Mouse (Mus musculus) midbrain, embryonic 15.5 days (tissue): ENCODE data around the gene Litaf. TPM values are rescaled to one million over a fixed set of nuclear protein-coding genes. Genes with fewer than 3 reads are reported as not detected.

Experiments used
- ATAC-seq: fragments of 200-750 bp; cut with Nextera tagmentation; replicated peaks from 2 replicates; pipeline ENCODE4 v1.8.0; 2017; ENCODE audit warnings: moderate TSS enrichment
- H3K27ac ChIP-seq: fragments of 300-500 bp; sonication (generic); 2 replicates; pipeline ENCODE4 v1.5.1; 2015; ENCODE audit warnings: mild to moderate bottlenecking, inconsistent platforms
- H3K27me3 ChIP-seq: fragments of 300-500 bp; sonication (generic); replicated peaks from 2 replicates; pipeline ENCODE4 v1.6.1; 2015; ENCODE audit warnings: inconsistent platforms
- H3K36me3 ChIP-seq: fragments of 300-500 bp; sonication (generic); replicated peaks from 2 replicates; pipeline ENCODE4 v1.6.1; 2015; ENCODE audit warnings: inconsistent platforms
- H3K4me1 ChIP-seq: fragments of 300-500 bp; sonication (generic); 2 replicates; pipeline ENCODE4 v1.6.1; 2015; ENCODE audit warnings: inconsistent platforms
- H3K4me2 ChIP-seq: fragments of 300-500 bp; sonication (generic); 2 replicates; pipeline ENCODE4 v1.6.1; 2015; ENCODE audit warnings: inconsistent platforms, mild to moderate bottlenecking, moderate library complexity
- H3K4me3 ChIP-seq: fragments of 300-500 bp; sonication (generic); 2 replicates; pipeline ENCODE4 v1.5.1; 2015; ENCODE audit warnings: mild to moderate bottlenecking, inconsistent platforms
- H3K9ac ChIP-seq: fragments of 300-500 bp; sonication (generic); 2 replicates; pipeline ENCODE4 v1.6.1; 2015; ENCODE audit warnings: mild to moderate bottlenecking, inconsistent platforms
- H3K9me3 ChIP-seq: fragments of 300-500 bp; sonication (generic); 2 replicates; pipeline ENCODE4 v1.6.1; 2016; ENCODE audit warnings: inconsistent platforms
- WGBS: fragments of 180-500 bp; shearing (Covaris S2); methylation state at CpG from one replicate; pipeline ENCODE4 v1.1.7; 2015; ENCODE audit warnings: mixed read lengths; 5-methylcytosine and 5-hydroxymethylcytosine counted together
- polyA plus RNA-seq: library from polyadenylated mRNA; unstranded; fragments of >200 nt; fragmentation: Nextera tagmentation; extraction: Ambion mirVana; gene quantifications from 2 replicates; pipeline ENCODE4 v1.2.1, GENCODE M21; 2015

The Litaf gene
- polyA plus RNA-seq, 1 experiment from 2014 or later, result 28.8 TPM

GRCm38 (mm10) chr16:11064341-11064740 is 1.6 kb downstream of the Litaf start:
- Histone ChIP-seq H3K27ac (no peak overlapping the region), H3K27me3 (no peaks in the 10 kb centered on the region), H3K4me2 (no peak overlapping the region), H3K4me3 (no peak overlapping the region), H3K9ac (no peak overlapping the region), H3K9me3 (no peaks in the 10 kb centered on the region), H3K36me3 (no peaks in the 10 kb centered on the region), H3K4me1 (peaks cover 50% of the 10 kb centered on the region)
- ATAC-seq, result no peak
- 94% methylated on average over 4 of the region's 4 CpGs for WGBS

- Histone ChIP-seq H3K9me3 (no peaks in the 10 kb centered on the region), H3K27ac (peak overlapping the region; percentile 51), H3K4me1 (peaks cover 37% of the 10 kb centered on the region), H3K4me3 (no peak overlapping the region), H3K36me3 (no peaks in the 10 kb centered on the region), H3K27me3 (no peaks in the 10 kb centered on the region), H3K4me2 (no peak overlapping the region), H3K9ac (no peak overlapping the region)
- ATAC-seq, result no peak
- 11% methylated on average over 13 of the region's 13 CpGs for WGBS
These were observed 2.9 kb downstream of the Litaf start for GRCm38 (mm10) chr16:11062794-11063721.

GRCm38 (mm10) chr16:11060645-11061044 is 5.3 kb downstream of the Litaf start, which contains the start of gene Snn:
Gene Snn, plus strand, starts transcription at chr16:11060945.
- ATAC-seq, result no peak
- H3K36me3 ChIP-seq, result no peaks in the 10 kb centered on the region
- H3K9ac ChIP-seq, result no peak within 1 kb of the TSS
- no peak within 1 kb of the TSS for H3K27ac ChIP-seq
- H3K4me3 ChIP-seq, result no peak within 1 kb of the TSS
- no peaks in the 10 kb centered on the region for H3K9me3 ChIP-seq
- no peaks in the 10 kb centered on the region for H3K27me3 ChIP-seq
- H3K4me1 ChIP-seq, result peaks cover 28% of the 10 kb centered on the region
- WGBS, result 86% methylated on average over 4 of the region's 4 CpGs
- H3K4me2 ChIP-seq, result no peak within 1 kb of the TSS

GRCm38 (mm10) chr16:11055916-11056315 is 10.0 kb downstream of the Litaf start:
- no peaks in the 10 kb centered on the region for H3K36me3 ChIP-seq
- H3K9ac ChIP-seq, result no peak overlapping the region
- no peak for ATAC-seq
- no peak overlapping the region for H3K4me3 ChIP-seq
- WGBS, result 73% methylated on average over 5 of the region's 5 CpGs
- no peak overlapping the region for H3K4me2 ChIP-seq
- no peaks in the 10 kb centered on the region for H3K27me3 ChIP-seq
- H3K4me1 ChIP-seq, result no peaks in the 10 kb centered on the region
- H3K9me3 ChIP-seq, result no peaks in the 10 kb centered on the region
- no peak overlapping the region for H3K27ac ChIP-seq

- Histone ChIP-seq H3K36me3 (no peaks in the 10 kb centered on the region), H3K27ac (no peak overlapping the region), H3K9me3 (no peaks in the 10 kb centered on the region), H3K4me1 (no peaks in the 10 kb centered on the region), H3K9ac (no peak overlapping the region), H3K4me2 (no peak overlapping the region), H3K4me3 (no peak overlapping the region), H3K27me3 (no peaks in the 10 kb centered on the region)
- WGBS, result 86% methylated on average over 6 of the region's 6 CpGs
- no peak for ATAC-seq
These were observed 11.1 kb downstream of the Litaf start for GRCm38 (mm10) chr16:11054871-11055270.

GRCm38 (mm10) chr16:11054409-11054808 is 11.5 kb downstream of the Litaf start:
- Histone ChIP-seq H3K9ac (no peak overlapping the region), H3K4me3 (no peak overlapping the region), H3K4me1 (no peaks in the 10 kb centered on the region), H3K27ac (no peak overlapping the region), H3K4me2 (no peak overlapping the region), H3K27me3 (no peaks in the 10 kb centered on the region), H3K9me3 (no peaks in the 10 kb centered on the region), H3K36me3 (no peaks in the 10 kb centered on the region)
- no peak for ATAC-seq
- 68% methylated on average over 6 of the region's 6 CpGs for WGBS

- Histone ChIP-seq H3K27ac (no peak overlapping the region), H3K4me2 (no peak overlapping the region), H3K36me3 (no peaks in the 10 kb centered on the region), H3K9me3 (no peaks in the 10 kb centered on the region), H3K9ac (no peak overlapping the region), H3K27me3 (no peaks in the 10 kb centered on the region), H3K4me1 (no peaks in the 10 kb centered on the region), H3K4me3 (no peak overlapping the region)
- ATAC-seq, result no peak
- WGBS, result 93% methylated on average over 11 of the region's 11 CpGs
These were observed 14.8 kb downstream of the Litaf start for GRCm38 (mm10) chr16:11051134-11051533.

GRCm38 (mm10) chr16:11050226-11050625 is 15.7 kb downstream of the Litaf start:
- Histone ChIP-seq H3K4me2 (no peak overlapping the region), H3K4me3 (no peak overlapping the region), H3K36me3 (no peaks in the 10 kb centered on the region), H3K9me3 (no peaks in the 10 kb centered on the region), H3K9ac (no peak overlapping the region), H3K4me1 (no peaks in the 10 kb centered on the region), H3K27me3 (no peaks in the 10 kb centered on the region), H3K27ac (no peak overlapping the region)
- WGBS, result 77% methylated on average over 2 of the region's 2 CpGs
- ATAC-seq, result no peak

- no peaks in the 10 kb centered on the region for H3K9me3 ChIP-seq
- no peaks in the 10 kb centered on the region for H3K27me3 ChIP-seq
- H3K4me3 ChIP-seq, result no peak overlapping the region
- 85% methylated on average over 7 of the region's 7 CpGs for WGBS
- no peaks in the 10 kb centered on the region for H3K36me3 ChIP-seq
- H3K9ac ChIP-seq, result no peak overlapping the region
- H3K27ac ChIP-seq, result no peak overlapping the region
- H3K4me1 ChIP-seq, result no peaks in the 10 kb centered on the region
- no peak overlapping the region for H3K4me2 ChIP-seq
- no peak for ATAC-seq
These were observed 18.8 kb downstream of the Litaf start for GRCm38 (mm10) chr16:11047130-11047529.

GRCm38 (mm10) chr16:11046437-11046836 is 19.5 kb downstream of the Litaf start:
- Histone ChIP-seq H3K9me3 (no peaks in the 10 kb centered on the region), H3K27me3 (no peaks in the 10 kb centered on the region), H3K9ac (no peak overlapping the region), H3K4me2 (no peak overlapping the region), H3K4me1 (no peaks in the 10 kb centered on the region), H3K36me3 (no peaks in the 10 kb centered on the region), H3K4me3 (no peak overlapping the region), H3K27ac (no peak overlapping the region)
- WGBS, result 87% methylated on average over 7 of the region's 7 CpGs
- ATAC-seq, result no peak

GRCm38 (mm10) chr16:11043239-11043638 is 22.7 kb downstream of the Litaf start:
- H3K27ac ChIP-seq, result no peak overlapping the region
- H3K4me2 ChIP-seq, result no peak overlapping the region
- no peak for ATAC-seq
- no peaks in the 10 kb centered on the region for H3K4me1 ChIP-seq
- no peaks in the 10 kb centered on the region for H3K36me3 ChIP-seq
- H3K9me3 ChIP-seq, result no peaks in the 10 kb centered on the region
- no peaks in the 10 kb centered on the region for H3K27me3 ChIP-seq
- 93% methylated on average over 5 of the region's 5 CpGs for WGBS
- no peak overlapping the region for H3K9ac ChIP-seq
- no peak overlapping the region for H3K4me3 ChIP-seq

GRCm38 (mm10) chr16:11040603-11041002 is 25.4 kb downstream of the Litaf start:
- WGBS, result 58% methylated on average over 2 of the region's 2 CpGs
- Histone ChIP-seq H3K27ac (no peak overlapping the region), H3K4me1 (no peaks in the 10 kb centered on the region), H3K9me3 (no peaks in the 10 kb centered on the region), H3K4me2 (no peak overlapping the region), H3K36me3 (no peaks in the 10 kb centered on the region), H3K4me3 (no peak overlapping the region), H3K27me3 (no peaks in the 10 kb centered on the region), H3K9ac (no peak overlapping the region)
- ATAC-seq, result no peak
